Mouse (Mus musculus) C2C12 (cell line): ENCODE results near the gene Eif2ak3.

Experiments used
- CEBPB ChIP-seq: IDR thresholded peaks from one replicate; pipeline ENCODE4 v1.6.1; 2011; ENCODE audit warnings: low read depth, mild to moderate bottlenecking, control low read depth, moderate library complexity
- CTCF ChIP-seq: IDR thresholded peaks from one replicate; pipeline ENCODE4 v1.5.1; 2011; ENCODE audit not compliant: control insufficient read depth, insufficient read depth, insufficient read length
- FOSL1 ChIP-seq: IDR thresholded peaks from one replicate; pipeline ENCODE4 v1.8.0; 2011; ENCODE audit warnings: mild to moderate bottlenecking, low read length; ENCODE audit not compliant: poor library complexity, insufficient read depth, severe bottlenecking
- MAX ChIP-seq: IDR thresholded peaks from one replicate; pipeline ENCODE4 v1.6.1; 2011; ENCODE audit warnings: mild to moderate bottlenecking, control low read depth
- MYOD1 ChIP-seq: IDR thresholded peaks from one replicate; pipeline ENCODE4 v1.6.1; 2011; ENCODE audit warnings: low read depth; ENCODE audit not compliant: control insufficient read depth, insufficient read length
- MYOG ChIP-seq: IDR thresholded peaks from one replicate; pipeline ENCODE4 v1.6.1; 2011; ENCODE audit not compliant: control insufficient read depth, insufficient read length; ENCODE audit errors: extremely low read depth
- USF1 ChIP-seq: IDR thresholded peaks from one replicate; pipeline ENCODE4 v1.6.1; 2011; ENCODE audit warnings: low read depth, mild to moderate bottlenecking, control low read depth, moderate library complexity

DNA sequence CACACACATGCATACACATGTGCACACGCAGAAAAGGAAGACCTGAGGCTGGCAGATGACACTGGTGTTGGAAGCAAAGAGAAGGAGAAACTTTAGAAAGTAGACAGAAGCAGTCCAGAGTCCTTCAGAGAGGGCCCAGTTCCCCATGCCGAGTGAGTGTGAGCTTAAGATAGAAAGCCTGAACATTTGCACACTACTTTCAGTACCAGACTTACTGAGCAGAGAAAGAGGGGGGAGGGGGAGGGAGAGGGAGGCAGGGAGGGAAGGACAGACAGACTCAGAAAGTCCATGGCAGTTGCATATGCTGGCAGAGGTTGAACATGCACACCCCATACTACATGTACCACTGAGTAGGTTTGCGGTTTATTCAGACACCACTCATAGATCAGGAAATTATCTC, 13.8 kb upstream of the Eif2ak3 start:
- TF ChIP-seq CTCF (no peak), MYOD1 (no peak), MAX (no peak), USF1 (no peak), CEBPB (no peak), FOSL1 (no peak), MYOG (no peak)
